Mouse (Mus musculus): ENCODE measurements at regions not wholly inside any gene's neighbourhood (a gene's known extent, or its start where the extent isn't known, plus 50 kb on each side); places are given as distances from the start of the nearest gene placed in this dataset.

GRCm38 (mm10) chr3:100773237-100773636 is 52.0 kb upstream of the Vtcn1 start:
- intact Hi-C loops (cut with DNase I): no loop called here

GRCm38 (mm10) chr3:100771363-100771762 is 53.9 kb upstream of the Vtcn1 start:
- DNase-seq: no peak
- intact Hi-C loops (cut with DNase I): no loop called here

More at GRCm38 (mm10) chr3:100773237-100773636, 52.0 kb upstream of the Vtcn1 start:
- peak; percentile 70 to 78 for DNase-seq

GRCm38 (mm10) chr3:100770841-100771240 is 54.4 kb upstream of the Vtcn1 start:
- DNase-seq: no peak
- intact Hi-C loops (cut with DNase I): no loop called here

GRCm38 (mm10) chr3:100769146-100769545 is 56.1 kb upstream of the Vtcn1 start:
- intact Hi-C loops (cut with DNase I): loop anchor here (5.0 kb wide), 1 partner anchor 138 kb away; no protein-coding TSS in a partner anchor
- no peak for DNase-seq

- peak; percentile 44 to 47 for DNase-seq
- intact Hi-C loops (cut with DNase I): loop anchor here (5.0 kb wide), 1 partner anchor 139 kb away; no protein-coding TSS in a partner anchor
These were observed 57.1 kb upstream of the Vtcn1 start for GRCm38 (mm10) chr3:100768170-100768624.

DNA sequence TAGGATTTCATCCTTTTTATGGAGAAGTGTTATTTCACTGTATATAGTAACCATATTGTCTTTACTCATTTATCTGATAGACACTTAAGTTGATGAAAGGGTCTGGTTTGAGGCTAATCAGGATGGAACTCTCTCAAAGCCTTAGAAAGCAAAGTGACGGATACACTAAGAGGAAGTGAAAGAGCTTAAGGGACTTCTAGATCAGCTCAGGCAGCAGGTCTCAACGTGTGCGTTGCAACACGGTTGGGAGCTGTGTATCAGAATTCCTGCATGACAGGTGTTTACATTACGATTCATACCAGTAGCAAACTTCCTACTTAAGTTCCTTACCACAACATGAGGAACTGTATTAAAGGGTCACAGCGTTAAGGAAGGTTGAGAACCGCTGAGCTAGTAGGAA is 59.9 kb upstream of the Vtcn1 start:
- intact Hi-C loops (cut with DNase I): loop anchor here (5.0 kb wide), 1 partner anchor 142 kb away; no protein-coding TSS in a partner anchor
- no peak for DNase-seq

GRCm38 (mm10) chr3:100762895-100763294 is 62.4 kb upstream of the Vtcn1 start:
- intact Hi-C loops (cut with DNase I): no loop called here

GRCm38 (mm10) chr3:100759091-100759941 is 65.9 kb upstream of the Vtcn1 start:
- intact Hi-C loops (cut with DNase I): no loop called here
- no peak for DNase-seq

More at GRCm38 (mm10) chr3:100762895-100763294, 62.4 kb upstream of the Vtcn1 start:
- no peak for DNase-seq

DNA sequence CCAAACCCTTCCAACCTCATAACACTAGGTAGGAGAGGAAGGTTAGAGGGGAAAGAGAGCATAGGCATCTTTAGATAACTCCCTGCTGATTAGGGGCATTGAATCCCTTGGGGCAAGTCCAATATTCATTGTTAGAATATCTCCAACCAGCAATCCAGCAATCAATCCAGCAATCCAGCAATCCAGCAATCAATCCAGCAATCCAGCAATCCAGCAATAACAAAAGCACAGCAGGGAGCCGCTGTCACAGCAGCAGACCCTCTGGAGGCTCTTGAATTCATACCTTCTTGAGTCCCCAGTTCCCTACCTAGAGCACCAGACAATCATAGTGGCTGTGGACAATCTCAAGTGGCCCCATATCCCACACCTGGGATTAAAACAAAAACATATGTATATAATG is 69.4 kb upstream of the Man1a2 start:
- intact Hi-C loops (cut with DNase I): no loop called here
- DNase-seq: no peak

GRCm38 (mm10) chr3:100751211-100751610 is 65.9 kb upstream of the Man1a2 start:
- intact Hi-C loops (cut with DNase I): no loop called here
- no peak for DNase-seq

- intact Hi-C loops (cut with DNase I): loop anchor here (2.0 kb wide), 1 partner anchor 64 kb away; the partner anchor contains the start of gene Man1a2
- DNase-seq: peak; percentile 15 to 34
These were observed 63.4 kb upstream of the Man1a2 start for GRCm38 (mm10) chr3:100748727-100749126.

DNA sequence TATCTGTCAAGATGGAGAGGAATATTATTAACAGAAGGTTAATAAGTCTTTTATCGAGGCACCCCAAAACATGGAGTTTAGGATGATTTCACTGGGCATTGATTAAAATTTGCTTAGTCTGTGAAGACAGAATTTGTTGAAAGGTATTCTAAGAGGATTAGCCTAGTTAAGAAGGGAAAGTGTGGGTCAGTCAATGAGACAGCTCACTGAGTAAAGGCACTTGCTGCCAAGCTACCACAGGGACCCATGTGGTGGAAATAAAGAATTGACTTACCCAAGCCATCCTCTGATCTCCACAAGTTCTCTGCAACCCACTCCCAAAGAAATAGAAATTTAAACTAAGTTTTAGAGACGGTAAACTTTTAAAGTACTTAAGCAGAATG is 63.0 kb upstream of the Man1a2 start:
- intact Hi-C loops (cut with DNase I): loop anchor here (2.0 kb wide), 1 partner anchor 63 kb away; the partner anchor contains the start of gene Man1a2
- peak in 1 of 2 experiments; percentile 40 for DNase-seq

DNA sequence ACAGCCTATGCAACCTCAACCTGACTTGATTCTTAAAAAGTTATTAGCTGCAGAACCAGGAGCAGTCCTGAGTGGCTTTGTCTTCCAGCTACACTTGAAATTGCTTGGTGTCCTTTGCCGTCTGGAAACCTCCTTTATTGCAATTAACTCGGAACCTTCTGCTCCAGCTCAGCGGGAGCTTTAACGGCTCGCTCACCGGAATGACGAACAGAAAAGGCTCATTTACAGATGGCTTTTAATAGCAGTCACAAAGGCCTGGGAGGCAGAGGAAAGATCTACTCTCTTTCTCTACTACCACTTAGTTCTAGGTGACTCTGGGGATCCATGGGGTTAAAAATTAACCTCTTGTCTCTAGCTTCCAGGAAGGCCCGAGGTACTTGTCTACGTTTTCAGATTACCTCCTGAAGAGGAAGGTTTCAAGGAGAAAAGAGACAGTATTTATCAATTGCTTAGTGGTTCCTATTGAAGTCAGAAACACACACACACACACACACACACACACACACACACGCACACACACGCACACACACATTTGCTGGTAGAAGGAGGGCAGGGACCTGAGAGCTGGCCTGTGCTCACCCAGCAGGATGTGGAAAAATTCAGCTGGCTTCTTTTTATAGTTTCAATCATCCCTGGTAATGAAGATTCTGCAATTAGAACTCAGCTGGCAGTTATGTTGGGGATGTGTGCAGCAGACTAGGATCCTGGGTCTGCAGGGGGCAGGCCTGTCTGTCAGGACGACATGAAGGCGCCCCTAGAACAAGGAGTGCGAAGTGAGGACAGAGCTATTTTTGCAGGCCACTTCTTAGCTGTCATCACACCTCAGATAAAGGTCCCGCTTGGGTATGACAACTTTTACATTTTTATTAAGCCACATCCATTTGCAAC is 62.4 kb upstream of the Man1a2 start:
- peak; percentile 61 to 67 for DNase-seq
- intact Hi-C loops (cut with DNase I): loop anchor here (2.0 kb wide), 1 partner anchor 63 kb away; the partner anchor contains the start of gene Man1a2

DNA sequence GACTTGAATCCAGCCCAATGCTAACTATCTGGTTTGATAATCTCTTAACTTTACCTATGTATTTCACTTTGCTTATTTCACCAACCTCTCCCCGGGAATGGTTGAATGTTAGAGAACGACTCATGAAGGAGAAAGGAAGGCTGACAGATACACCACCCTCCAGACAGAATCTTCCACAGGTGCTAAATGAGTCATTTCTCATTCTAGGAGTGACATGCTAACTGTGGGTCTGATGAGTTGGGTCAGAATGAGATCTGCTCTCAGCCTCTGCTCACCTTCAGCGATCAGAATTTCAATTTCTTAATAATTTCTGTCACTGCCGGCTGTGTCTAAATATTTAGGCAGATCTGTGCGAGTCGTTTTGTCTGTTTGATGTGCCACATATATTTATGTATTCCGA is 52.4 kb upstream of the Man1a2 start:
- DNase-seq: no peak
- intact Hi-C loops (cut with DNase I): no loop called here

GRCm38 (mm10) chr3:100736539-100736938 is 51.2 kb upstream of the Man1a2 start:
- intact Hi-C loops (cut with DNase I): no loop called here
- no peak for DNase-seq

Measured in heart, postnatal 10 days (tissue).